Mouse (Mus musculus): ENCODE data around the gene Kcnab2. TPM values are rescaled to one million over a fixed set of nuclear protein-coding genes. Genes with fewer than 3 reads are reported as not detected.

The Kcnab2 gene
- total RNA-seq, 2 experiments from 2014 or later = 380 to 388 TPM

GRCm38 (mm10) chr4:152344651-152345050 lies 133.0 kb downstream of the Kcnab2 start:
- intact Hi-C loops (cut with DNase I) = loop anchor here (5.0 kb wide), 1 partner anchor 133 kb away; the partner anchor contains the start of genes Kcnab2 and Nphp4
- DNase-seq (ENCODE audit: low spot score in 2 of 2) = no peak

- no peak for DNase-seq (ENCODE audit: low spot score in 2 of 2)
- intact Hi-C loops (cut with DNase I) = no loop called here
Observed at GRCm38 (mm10) chr4:152343296-152343695, 134.4 kb downstream of the Kcnab2 start.

Other genes starting within 250 kb of the Kcnab2 start
- gene Gpr153, start 203.6 kb downstream of the Kcnab2 start, total RNA-seq (2021) = 10 to 100 TPM; 28.0 to 31.2 TPM
- gene Hes3, start 186.2 kb downstream of the Kcnab2 start, total RNA-seq (2021) = under 1 TPM in 1 of 2 experiments, not detected in 1; 0.35 TPM
- 10 to 100 TPM; 45.9 to 47.8 TPM for gene Icmt, start 180.6 kb downstream of the Kcnab2 start, total RNA-seq (2021)
- gene Rnf207, start 158.9 kb downstream of the Kcnab2 start, total RNA-seq (2021) = 10 to 100 TPM; 10.2 to 17.0 TPM
- 100 to 1,000 TPM; 161 to 162 TPM for gene Rpl22, start 152.1 kb downstream of the Kcnab2 start, total RNA-seq (2021)
- 100 to 1,000 TPM; 162 to 195 TPM for gene Chd5, start 139.2 kb downstream of the Kcnab2 start, total RNA-seq (2021)
- gene Nphp4, start 1.2 kb downstream of the Kcnab2 start, total RNA-seq (2021) = 10 to 100 TPM; 18.2 to 20.3 TPM

Data from left cerebral cortex, postnatal 36 days (tissue).